Mouse (Mus musculus): ENCODE measurements at regions not wholly inside any gene's neighbourhood (a gene's known extent, or its start where the extent isn't known, plus 50 kb on each side); places are given as distances from the start of the nearest gene placed in this dataset.
A peak's percentile ranks its signal among the peaks of the same experiment; 100 is the strongest.
"Not testable (repeated sequence)": the region's sequence is repeated elsewhere in the genome, so short reads cannot be mapped to it uniquely, and the experiment has no call there.

DNA sequence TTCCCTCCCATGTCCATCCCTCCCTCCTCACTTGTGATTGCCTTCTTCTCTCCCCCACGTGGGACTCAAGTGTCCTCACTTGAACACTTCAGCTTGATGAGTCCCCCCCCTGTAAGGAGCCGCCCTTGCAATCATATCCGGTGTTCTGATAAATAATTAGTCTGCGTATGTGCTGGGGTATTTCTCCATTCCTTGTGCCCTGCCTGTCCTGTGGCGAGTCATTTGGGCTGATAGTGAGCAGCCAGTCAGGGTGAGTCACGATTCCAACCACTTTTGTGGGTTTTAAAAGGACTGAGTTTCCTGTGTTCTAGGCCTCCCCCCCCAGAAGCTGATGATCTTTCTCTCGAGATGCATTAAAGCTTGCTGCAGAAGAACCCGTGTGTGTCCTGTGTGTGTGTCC lies 820.9 kb downstream of the Kcnt2 start:
- not testable (repeated sequence) for DNase-seq (ENCODE audit: low spot score); H3K9me3 ChIP-seq (ENCODE audit: control insufficient read depth, low read length); H3K4me2 ChIP-seq (ENCODE audit: low read depth, low read length); ATAC-seq (ENCODE audit: low read depth); H3K4me1 ChIP-seq (ENCODE audit: control insufficient read depth, insufficient read depth, low read length); H3K4me3 ChIP-seq (ENCODE audit: low read depth, low read length); H3K36me3 ChIP-seq (ENCODE audit: control insufficient read depth, insufficient read depth, low read length); H3K9ac ChIP-seq (ENCODE audit: low read depth, low read length); H3K27me3 ChIP-seq (replicated peaks; ENCODE audit: control insufficient read depth, insufficient read depth, low read length); H3K27ac ChIP-seq (replicated peaks; ENCODE audit: low read depth, low read length)
- 86% methylated on average over 8 of the region's 8 CpGs for WGBS

GRCm38 (mm10) chr1:141097575-141097974 lies 851.6 kb downstream of the Kcnt2 start:
- no peak overlapping the region for H3K9ac ChIP-seq (ENCODE audit: low read depth, low read length)
- ATAC-seq (ENCODE audit: low read depth): no peak
- H3K4me3 ChIP-seq (ENCODE audit: low read depth, low read length): no peak overlapping the region
- H3K9me3 ChIP-seq (ENCODE audit: control insufficient read depth, low read length): no peaks in the 10 kb centered on the region
- no peaks in the 10 kb centered on the region for H3K27me3 ChIP-seq (replicated peaks; ENCODE audit: control insufficient read depth, insufficient read depth, low read length)
- no peaks in the 10 kb centered on the region for H3K4me1 ChIP-seq (ENCODE audit: control insufficient read depth, insufficient read depth, low read length)
- no peak overlapping the region for H3K4me2 ChIP-seq (ENCODE audit: low read depth, low read length)
- no peak for DNase-seq (ENCODE audit: low spot score)
- WGBS: 82% methylated on average over 1 of the region's 1 CpGs
- H3K27ac ChIP-seq (replicated peaks; ENCODE audit: low read depth, low read length): no peak overlapping the region
- no peaks in the 10 kb centered on the region for H3K36me3 ChIP-seq (ENCODE audit: control insufficient read depth, insufficient read depth, low read length)

DNA sequence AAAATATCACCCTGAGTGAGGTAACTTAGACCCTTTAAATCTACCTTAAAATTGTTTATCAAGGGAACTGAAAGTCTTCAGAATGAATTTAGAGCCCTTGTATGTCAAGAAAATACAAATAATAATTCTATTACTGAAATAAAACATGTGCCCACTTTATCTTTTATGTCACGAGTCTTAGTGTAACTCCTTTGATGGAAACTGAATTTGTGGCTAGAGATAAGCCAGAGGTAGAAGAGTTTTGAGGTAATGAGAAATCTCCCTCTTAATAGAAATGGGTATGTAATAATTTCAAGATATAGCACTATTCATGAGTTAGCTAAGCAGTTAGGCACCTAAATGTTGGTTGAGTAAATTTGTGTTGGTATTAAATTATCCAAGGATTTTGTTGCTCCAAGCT lies 856.6 kb downstream of the Kcnt2 start:
- Histone ChIP-seq H3K4me2 (ENCODE audit: low read depth, low read length) (no peak overlapping the region), H3K27me3 (replicated peaks; ENCODE audit: control insufficient read depth, insufficient read depth, low read length) (no peaks in the 10 kb centered on the region), H3K9ac (ENCODE audit: low read depth, low read length) (no peak overlapping the region), H3K4me3 (ENCODE audit: low read depth, low read length) (no peak overlapping the region), H3K9me3 (ENCODE audit: control insufficient read depth, low read length) (no peaks in the 10 kb centered on the region), H3K4me1 (ENCODE audit: control insufficient read depth, insufficient read depth, low read length) (no peaks in the 10 kb centered on the region), H3K27ac (replicated peaks; ENCODE audit: low read depth, low read length) (no peak overlapping the region), H3K36me3 (ENCODE audit: control insufficient read depth, insufficient read depth, low read length) (no peaks in the 10 kb centered on the region)
- ATAC-seq (ENCODE audit: low read depth) (no peak), DNase-seq (ENCODE audit: low spot score) (no peak)
- WGBS: 84% methylated on average over 1 of the region's 1 CpGs

DNA sequence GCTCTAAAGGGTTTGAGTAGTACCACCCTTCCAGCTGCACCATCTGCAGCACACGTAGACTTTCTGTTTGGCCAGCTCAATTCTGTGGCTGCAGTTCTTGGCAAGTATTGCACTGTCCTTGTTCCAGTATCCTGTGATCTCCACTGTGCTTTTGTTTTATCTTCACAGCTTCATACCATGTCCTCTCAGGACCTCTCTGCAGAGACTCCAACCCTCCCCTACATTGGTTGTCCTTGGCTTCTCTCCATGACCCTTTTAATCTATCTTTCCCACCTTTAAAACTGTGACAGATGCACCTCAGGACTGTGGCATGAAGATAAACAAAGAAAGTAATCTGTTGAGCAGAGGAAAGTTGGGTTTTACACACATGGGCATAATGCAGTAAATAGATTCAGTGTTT lies 858.1 kb downstream of the Kcnt2 start:
- DNase-seq (ENCODE audit: low spot score) (no peak), ATAC-seq (ENCODE audit: low read depth) (no peak)
- Histone ChIP-seq H3K36me3 (ENCODE audit: control insufficient read depth, insufficient read depth, low read length) (no peaks in the 10 kb centered on the region), H3K4me3 (ENCODE audit: low read depth, low read length) (no peak overlapping the region), H3K9me3 (ENCODE audit: control insufficient read depth, low read length) (no peaks in the 10 kb centered on the region), H3K27ac (replicated peaks; ENCODE audit: low read depth, low read length) (no peak overlapping the region), H3K4me2 (ENCODE audit: low read depth, low read length) (no peak overlapping the region), H3K4me1 (ENCODE audit: control insufficient read depth, insufficient read depth, low read length) (no peaks in the 10 kb centered on the region), H3K27me3 (replicated peaks; ENCODE audit: control insufficient read depth, insufficient read depth, low read length) (no peaks in the 10 kb centered on the region), H3K9ac (ENCODE audit: low read depth, low read length) (no peak overlapping the region)
- 55% methylated on average over 1 of the region's 1 CpGs for WGBS

DNA sequence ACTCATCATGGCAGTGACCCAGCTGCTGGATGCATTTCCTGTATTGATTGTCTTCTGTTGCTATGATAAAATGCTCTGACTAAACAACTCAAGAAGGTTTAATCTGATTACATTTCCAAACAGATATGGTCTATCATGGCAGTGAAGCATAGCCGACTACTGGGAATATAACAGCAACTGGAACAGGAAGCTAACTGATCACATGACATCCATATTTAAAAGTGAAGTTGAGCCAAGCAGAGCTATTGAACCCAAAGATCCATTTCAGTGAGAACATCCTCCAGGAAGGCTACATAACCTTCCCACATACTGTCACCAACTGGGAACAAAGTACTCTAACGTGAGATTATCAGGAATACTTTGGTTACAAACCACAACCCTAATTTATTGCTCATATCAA lies 858.7 kb downstream of the Kcnt2 start:
- no peak overlapping the region for H3K4me2 ChIP-seq (ENCODE audit: low read depth, low read length)
- WGBS: 80% methylated on average over 2 of the region's 2 CpGs
- ATAC-seq (ENCODE audit: low read depth) (no peak), DNase-seq (ENCODE audit: low spot score) (no peak)
- H3K9ac ChIP-seq (ENCODE audit: low read depth, low read length): no peak overlapping the region
- H3K36me3 ChIP-seq (ENCODE audit: control insufficient read depth, insufficient read depth, low read length): no peaks in the 10 kb centered on the region
- H3K4me3 ChIP-seq (ENCODE audit: low read depth, low read length): no peak overlapping the region
- H3K9me3 ChIP-seq (ENCODE audit: control insufficient read depth, low read length): no peaks in the 10 kb centered on the region
- H3K4me1 ChIP-seq (ENCODE audit: control insufficient read depth, insufficient read depth, low read length): no peaks in the 10 kb centered on the region
- no peak overlapping the region for H3K27ac ChIP-seq (replicated peaks; ENCODE audit: low read depth, low read length)
- no peaks in the 10 kb centered on the region for H3K27me3 ChIP-seq (replicated peaks; ENCODE audit: control insufficient read depth, insufficient read depth, low read length)

DNA sequence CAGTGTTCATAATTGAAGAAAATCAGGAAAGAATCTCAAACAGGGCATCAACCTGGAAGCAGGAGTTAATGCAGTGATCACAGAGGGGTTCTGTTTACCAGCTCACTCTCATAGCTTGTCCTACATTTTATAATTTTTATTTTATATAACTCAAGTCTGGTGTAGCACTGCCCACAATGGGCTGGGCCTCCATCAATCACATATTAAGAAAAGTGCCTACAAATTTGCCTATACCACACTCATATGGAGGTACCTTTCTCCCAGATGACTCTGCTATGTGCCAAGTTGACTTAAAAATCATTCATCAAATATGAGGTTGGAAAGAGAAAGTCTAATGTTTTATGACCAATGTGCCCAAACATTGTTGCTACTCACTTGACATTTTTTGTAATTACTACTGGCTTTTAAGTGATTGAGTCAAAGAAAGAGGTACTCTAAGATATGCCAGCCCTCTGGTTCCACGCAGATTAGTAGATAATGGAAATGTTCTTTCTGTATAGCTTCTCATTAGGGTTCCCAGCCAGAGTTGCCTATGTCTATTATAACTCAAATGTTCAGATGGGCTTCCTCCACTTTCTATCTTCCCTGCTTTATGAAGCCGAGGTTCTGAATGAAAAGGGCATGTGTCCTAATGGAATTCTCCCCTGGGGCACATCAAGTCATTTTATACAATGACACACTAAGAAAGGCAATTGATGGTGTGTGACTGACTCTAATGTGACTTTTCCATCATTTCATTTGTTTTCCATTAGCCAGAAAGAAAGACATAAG lies 891.0 kb downstream of the Kcnt2 start:
- H3K36me3 ChIP-seq (ENCODE audit: control insufficient read depth, insufficient read depth, low read length): no peaks in the 10 kb centered on the region
- 40% methylated on average over 2 of the region's 2 CpGs for WGBS
- no peak overlapping the region for H3K27ac ChIP-seq (replicated peaks; ENCODE audit: low read depth, low read length)
- no peak overlapping the region for H3K9ac ChIP-seq (ENCODE audit: low read depth, low read length)
- H3K4me1 ChIP-seq (ENCODE audit: control insufficient read depth, insufficient read depth, low read length): no peaks in the 10 kb centered on the region
- ATAC-seq (ENCODE audit: low read depth) (no peak), DNase-seq (ENCODE audit: low spot score) (no peak)
- H3K9me3 ChIP-seq (ENCODE audit: control insufficient read depth, low read length): no peaks in the 10 kb centered on the region
- no peak overlapping the region for H3K4me3 ChIP-seq (ENCODE audit: low read depth, low read length)
- no peak overlapping the region for H3K4me2 ChIP-seq (ENCODE audit: low read depth, low read length)
- no peaks in the 10 kb centered on the region for H3K27me3 ChIP-seq (replicated peaks; ENCODE audit: control insufficient read depth, insufficient read depth, low read length)

DNA sequence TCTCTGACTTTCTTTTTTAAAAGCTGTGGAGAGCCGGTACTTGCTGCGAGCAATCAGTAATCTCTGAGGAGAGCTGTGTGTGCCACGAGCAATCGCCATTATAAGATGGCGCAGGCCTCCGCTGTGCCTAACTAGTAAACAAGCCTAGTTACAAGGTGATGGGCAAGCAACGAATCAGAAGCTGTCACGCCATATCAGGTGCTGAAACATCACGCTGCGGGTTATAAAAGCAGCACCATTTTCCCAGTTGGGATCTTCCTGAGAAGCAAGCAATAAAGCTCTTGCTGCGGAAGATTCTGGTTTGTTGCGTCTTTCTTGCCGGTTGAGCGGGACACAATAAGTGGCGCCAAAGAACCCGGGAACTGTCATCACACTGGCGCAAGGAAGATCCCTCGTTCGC lies 894.2 kb downstream of the Kcnt2 start:
- H3K9ac ChIP-seq (ENCODE audit: low read depth, low read length); H3K9me3 ChIP-seq (ENCODE audit: control insufficient read depth, low read length); H3K4me2 ChIP-seq (ENCODE audit: low read depth, low read length); H3K4me3 ChIP-seq (ENCODE audit: low read depth, low read length); H3K36me3 ChIP-seq (ENCODE audit: control insufficient read depth, insufficient read depth, low read length); H3K4me1 ChIP-seq (ENCODE audit: control insufficient read depth, insufficient read depth, low read length); ATAC-seq (ENCODE audit: low read depth); H3K27ac ChIP-seq (replicated peaks; ENCODE audit: low read depth, low read length); DNase-seq (ENCODE audit: low spot score); H3K27me3 ChIP-seq (replicated peaks; ENCODE audit: control insufficient read depth, insufficient read depth, low read length): not testable (repeated sequence)
- 94% methylated on average over 19 of the region's 19 CpGs for WGBS

- no peak overlapping the region for H3K4me3 ChIP-seq (ENCODE audit: low read depth, low read length)
- H3K9me3 ChIP-seq (ENCODE audit: control insufficient read depth, low read length): no peaks in the 10 kb centered on the region
- H3K27me3 ChIP-seq (replicated peaks; ENCODE audit: control insufficient read depth, insufficient read depth, low read length): no peaks in the 10 kb centered on the region
- ATAC-seq (ENCODE audit: low read depth) (no peak), DNase-seq (ENCODE audit: low spot score) (peak; percentile 0)
- 54% methylated on average over 1 of the region's 1 CpGs for WGBS
- H3K36me3 ChIP-seq (ENCODE audit: control insufficient read depth, insufficient read depth, low read length): no peaks in the 10 kb centered on the region
- H3K4me2 ChIP-seq (ENCODE audit: low read depth, low read length): no peak overlapping the region
- H3K27ac ChIP-seq (replicated peaks; ENCODE audit: low read depth, low read length): no peak overlapping the region
- no peak overlapping the region for H3K9ac ChIP-seq (ENCODE audit: low read depth, low read length)
- no peaks in the 10 kb centered on the region for H3K4me1 ChIP-seq (ENCODE audit: control insufficient read depth, insufficient read depth, low read length)
These were observed 899.8 kb downstream of the Kcnt2 start for GRCm38 (mm10) chr1:141145759-141146158.

- no peaks in the 10 kb centered on the region for H3K9me3 ChIP-seq (ENCODE audit: control insufficient read depth, low read length)
- H3K27ac ChIP-seq (replicated peaks; ENCODE audit: low read depth, low read length): no peak overlapping the region
- H3K9ac ChIP-seq (ENCODE audit: low read depth, low read length): no peak overlapping the region
- DNase-seq (ENCODE audit: low spot score) (no peak), ATAC-seq (ENCODE audit: low read depth) (no peak)
- no peak overlapping the region for H3K4me3 ChIP-seq (ENCODE audit: low read depth, low read length)
- H3K27me3 ChIP-seq (replicated peaks; ENCODE audit: control insufficient read depth, insufficient read depth, low read length): no peaks in the 10 kb centered on the region
- H3K4me1 ChIP-seq (ENCODE audit: control insufficient read depth, insufficient read depth, low read length): no peaks in the 10 kb centered on the region
- 89% methylated on average over 2 of the region's 2 CpGs for WGBS
- H3K4me2 ChIP-seq (ENCODE audit: low read depth, low read length): no peak overlapping the region
- no peaks in the 10 kb centered on the region for H3K36me3 ChIP-seq (ENCODE audit: control insufficient read depth, insufficient read depth, low read length)
These were observed 903.9 kb downstream of the Kcnt2 start for GRCm38 (mm10) chr1:141149899-141150298.

Data from embryonic facial prominence, embryonic 14.5 days (tissue).